Mouse (Mus musculus): ENCODE results near the gene Nsfl1c.
"Not testable (repeated sequence)": the region's sequence is repeated elsewhere in the genome, so short reads cannot be mapped to it uniquely, and the experiment has no call there.

The Nsfl1c gene

DNA sequence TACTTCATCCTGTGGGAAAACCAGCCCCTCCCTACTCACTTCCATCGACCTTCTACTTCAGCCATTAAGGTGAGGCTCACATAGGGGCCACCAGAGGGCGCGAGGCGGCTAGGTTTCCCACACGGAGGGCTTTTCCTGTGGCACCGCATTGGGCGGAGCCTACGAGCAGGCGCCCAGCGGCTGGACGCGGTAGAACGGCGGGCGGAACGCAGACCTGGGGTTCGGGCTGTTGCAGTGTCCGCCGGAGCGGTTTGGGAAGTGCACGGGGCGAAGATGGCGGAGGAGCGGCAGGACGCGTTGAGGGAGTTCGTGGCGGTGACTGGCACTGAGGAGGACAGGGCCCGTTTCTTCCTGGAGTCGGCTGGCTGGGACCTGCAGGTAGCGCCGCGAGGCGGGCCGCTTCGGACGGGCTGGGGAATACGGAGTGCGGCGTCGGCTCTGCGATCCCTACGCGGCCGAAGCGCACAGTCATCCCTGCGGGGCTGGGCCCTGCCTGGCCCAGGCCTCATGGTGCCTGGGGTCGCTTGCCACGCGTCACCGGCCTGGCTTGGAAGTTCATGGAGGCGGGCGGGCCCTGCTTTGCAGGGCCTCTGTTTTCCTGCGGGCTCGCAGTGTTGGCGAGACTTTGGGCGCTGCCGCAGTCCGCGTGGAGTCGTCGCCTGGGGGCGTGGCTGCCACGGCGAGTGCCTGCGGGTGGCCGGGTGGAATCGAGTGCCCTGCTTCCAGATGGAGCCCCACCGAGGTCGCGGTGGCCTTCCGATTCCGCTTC lies at the start of gene Nsfl1c:
Gene Nsfl1c (plus strand): TSS at position 148 of the 769 bp plus-strand sequence.
- DNase-seq (ENCODE audit: low read depth, low spot score) = peak; percentile 87

DNA sequence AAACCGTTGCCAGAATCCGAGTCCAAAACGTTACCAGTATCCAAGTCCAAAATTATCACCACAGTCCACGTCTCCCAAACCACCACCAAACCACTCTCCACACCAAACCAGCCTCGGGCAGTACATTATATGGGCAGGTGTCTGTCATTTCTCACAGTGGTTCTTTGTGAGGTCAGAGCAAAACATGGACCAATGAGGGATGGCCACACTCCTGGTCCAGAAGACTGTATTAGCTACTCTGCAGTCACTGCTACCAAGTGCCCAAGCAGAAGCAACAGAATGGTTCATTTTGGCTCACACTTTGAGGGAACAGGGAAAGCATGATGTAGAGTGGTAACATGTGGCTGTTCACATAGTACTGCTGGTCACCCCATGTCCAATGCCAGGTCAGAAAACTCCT lies 17.9 kb upstream of the Nsfl1c start, which contains the start of gene 4921509C19Rik:
Gene 4921509C19Rik (minus strand): TSS at position 101 of the 400 bp plus-strand sequence.
- DNase-seq (ENCODE audit: low read depth, low spot score) = not testable (repeated sequence)

DNA sequence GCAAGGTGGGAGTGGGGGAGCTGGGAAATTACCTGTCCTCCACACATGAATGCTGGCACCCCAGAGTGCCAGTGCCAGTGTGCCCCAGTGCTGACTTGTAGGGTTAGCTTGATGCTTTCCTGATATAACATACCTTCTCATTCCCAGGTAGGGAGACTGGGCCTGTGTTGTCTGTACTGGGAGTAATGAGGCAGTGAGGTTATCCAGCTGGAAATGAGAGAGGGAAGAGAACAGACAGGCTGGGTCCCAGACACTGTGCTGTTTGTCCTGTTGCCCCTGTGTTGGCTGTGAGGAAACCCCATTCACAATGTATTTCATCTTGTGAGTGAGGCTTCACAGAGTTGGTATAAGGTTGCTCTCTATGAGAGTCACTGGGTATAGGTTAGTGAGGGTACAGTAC lies 7.5 kb upstream of the Nsfl1c start:
- DNase-seq (ENCODE audit: low read depth, low spot score) = no peak

DNA sequence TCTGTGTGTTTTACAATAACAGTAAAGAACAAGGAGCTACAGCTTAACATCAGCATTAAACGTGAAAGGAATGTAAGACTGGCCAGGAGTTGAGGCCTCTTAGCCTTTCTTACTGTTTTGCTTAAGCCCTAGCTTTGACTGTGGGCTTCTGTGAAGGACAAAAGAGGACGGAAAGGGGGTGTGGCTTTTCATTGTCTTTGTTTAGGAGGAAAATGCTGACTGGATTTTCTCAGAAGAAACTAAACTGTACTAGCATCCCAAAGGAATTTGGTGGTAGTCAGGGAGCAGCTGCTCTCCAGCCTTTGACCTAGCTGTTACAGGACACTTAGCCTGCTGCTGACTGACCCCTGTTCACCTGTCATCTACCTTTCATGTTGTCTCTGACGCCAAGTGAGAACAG lies 4.4 kb downstream of the Nsfl1c start:
- DNase-seq (ENCODE audit: low read depth, low spot score) = no peak

DNA sequence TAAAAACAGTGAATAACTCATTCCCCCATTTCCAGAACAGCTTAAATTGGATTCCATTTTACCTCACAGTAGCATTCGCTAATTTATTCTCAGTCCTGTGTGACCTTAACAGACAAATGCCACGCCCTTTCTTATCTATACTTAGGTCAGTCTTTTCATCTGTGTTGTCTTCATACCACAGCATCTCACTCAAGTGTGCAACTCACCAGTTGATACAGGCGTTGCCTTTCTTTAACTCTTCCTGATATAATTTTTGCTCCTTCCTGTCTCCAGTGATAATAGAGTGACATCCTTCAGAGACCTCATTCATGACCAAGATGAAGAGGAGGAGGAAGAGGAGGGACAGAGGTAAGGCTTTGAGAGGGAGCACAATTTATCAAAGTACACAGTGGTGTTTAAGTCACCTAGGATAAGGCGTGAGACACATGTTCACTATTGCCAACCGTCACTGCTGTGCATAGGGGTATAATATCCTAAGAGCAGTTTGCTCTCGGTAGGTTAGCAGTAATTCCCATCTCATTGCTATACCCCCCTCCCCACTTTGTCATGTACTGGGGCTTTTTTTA lies 6.5 kb downstream of the Nsfl1c start:
- no peak for DNase-seq (ENCODE audit: low read depth, low spot score)

DNA sequence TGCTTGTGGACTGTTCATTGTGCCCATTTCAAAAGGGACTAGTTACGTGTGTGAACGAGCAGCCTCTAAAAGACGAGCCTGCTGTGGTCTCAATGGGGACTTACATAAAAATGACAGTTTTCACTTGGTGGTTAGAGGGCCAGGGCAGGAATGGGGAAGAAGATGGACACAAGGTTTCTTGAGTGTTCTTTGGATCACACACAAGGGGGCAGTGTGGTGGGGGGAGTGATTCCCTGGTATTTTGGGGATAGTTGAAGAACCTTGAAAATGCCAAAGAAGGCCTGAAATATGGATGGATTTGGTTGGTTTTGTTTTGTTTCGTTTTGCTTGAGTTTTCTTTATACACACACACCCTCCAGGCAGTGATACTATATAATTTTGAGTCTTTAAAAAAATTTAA lies 10.2 kb downstream of the Nsfl1c start:
- DNase-seq (ENCODE audit: low read depth, low spot score) = no peak

DNA sequence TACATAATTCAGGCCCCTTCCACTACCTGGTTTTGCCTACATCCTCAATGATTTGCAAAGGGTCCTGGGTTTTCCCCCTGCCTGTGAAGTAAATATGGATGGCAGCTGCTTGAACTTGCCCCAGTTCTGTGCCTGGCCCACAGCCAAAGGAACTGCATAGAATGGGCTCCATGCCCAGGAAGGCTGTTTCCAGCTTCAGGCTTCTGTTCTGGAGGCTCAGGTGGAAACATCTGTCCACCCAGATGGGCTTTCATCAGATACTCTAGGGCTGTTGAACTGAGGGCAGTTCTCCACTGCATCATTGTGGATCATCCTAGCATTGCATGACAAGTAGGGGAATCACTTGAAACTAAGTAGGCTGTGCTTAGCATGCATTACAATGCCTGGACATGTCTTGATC lies 18.2 kb downstream of the Nsfl1c start:
- DNase-seq (ENCODE audit: low read depth, low spot score) = no peak

DNA sequence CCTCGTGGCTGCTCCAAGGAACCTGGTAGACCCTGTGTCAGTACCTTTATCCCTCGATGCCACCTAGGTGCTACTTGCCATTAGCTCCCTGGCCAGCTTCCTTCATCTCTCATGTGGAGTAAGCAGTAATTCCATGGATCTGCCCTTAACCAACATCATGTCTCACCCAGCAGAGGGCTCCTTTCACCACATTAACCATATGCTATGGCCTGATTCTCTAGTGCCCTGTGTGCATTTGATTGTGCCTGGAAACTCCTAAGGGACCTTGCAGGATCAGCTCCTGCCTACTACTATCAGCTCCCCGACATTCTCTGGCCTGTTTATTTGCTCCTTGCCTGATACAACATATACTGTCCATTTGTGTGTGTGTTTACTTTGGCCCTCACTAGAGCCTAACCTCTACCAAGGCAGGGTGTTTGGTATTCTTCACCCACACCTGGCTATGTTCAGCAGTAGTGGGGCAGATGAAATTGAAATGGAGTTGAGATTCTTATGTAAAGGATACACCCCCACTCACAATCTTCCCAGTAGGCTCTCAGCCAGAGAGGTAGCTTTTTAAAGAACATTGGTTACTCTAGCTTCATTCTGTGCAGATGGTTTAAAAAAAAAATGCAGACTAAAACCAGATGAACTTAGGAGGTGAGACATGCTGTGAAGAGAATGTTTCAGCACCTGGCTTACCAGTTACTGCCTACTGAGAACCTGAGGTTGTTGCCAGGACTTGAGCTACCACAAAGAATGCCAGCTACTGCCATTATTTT lies 19.7 kb downstream of the Nsfl1c start:
- no peak for DNase-seq (ENCODE audit: low read depth, low spot score)

DNA sequence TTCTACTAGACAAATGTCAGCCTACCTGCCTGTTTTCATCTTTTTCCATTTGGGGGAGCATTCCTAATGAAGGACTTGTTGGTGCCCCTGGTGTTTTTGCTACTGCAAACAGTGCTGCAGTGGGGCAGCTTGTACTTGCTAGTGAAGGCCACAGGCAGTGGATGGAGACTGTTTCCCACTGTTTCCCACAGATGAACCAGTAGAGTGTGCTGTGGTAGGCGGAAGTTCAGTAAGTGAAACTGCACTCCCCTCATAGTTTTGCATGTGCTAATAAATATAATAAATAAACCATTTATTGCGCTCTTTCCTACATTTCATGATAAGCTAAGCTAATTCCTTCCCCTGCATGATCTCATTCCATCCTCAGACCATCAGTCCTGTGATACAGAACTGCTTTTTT lies 25.0 kb downstream of the Nsfl1c start:
- DNase-seq (ENCODE audit: low read depth, low spot score) = no peak

DNA sequence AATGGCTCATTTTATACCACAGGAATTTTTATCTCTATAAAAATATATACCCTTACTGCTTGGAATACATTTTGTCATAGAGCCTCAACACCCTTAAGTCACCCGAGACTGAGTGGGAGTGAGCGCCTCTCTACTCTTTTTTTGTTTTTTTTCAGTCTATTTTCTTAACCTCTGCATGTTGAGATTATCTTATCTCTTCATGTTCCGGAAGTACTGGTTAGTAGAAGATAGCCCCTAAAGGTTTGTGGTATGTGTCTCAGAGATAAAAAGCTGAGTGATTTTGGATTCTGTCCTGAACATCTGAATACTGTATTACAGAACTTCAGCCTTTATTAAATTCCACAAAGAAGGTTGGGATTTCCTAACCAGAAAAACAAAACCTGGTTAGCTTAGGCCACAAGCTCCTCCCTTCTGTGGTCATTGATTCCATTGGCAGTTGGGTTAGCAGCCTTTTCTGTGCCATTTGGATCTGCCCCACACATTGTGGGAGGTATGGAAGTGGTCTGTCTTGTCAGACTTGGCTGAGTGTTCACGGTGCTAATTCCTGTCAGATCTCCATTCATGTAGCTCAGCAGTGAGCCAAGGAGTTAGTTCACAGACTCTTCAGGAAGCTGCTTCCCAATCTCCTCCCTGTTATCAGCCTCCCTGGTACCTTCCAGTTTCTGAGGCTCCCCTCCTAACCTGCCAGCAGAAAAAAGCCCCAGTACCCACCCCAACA lies 30.5 kb downstream of the Nsfl1c start:
- DNase-seq (ENCODE audit: low read depth, low spot score) = no peak

DNA sequence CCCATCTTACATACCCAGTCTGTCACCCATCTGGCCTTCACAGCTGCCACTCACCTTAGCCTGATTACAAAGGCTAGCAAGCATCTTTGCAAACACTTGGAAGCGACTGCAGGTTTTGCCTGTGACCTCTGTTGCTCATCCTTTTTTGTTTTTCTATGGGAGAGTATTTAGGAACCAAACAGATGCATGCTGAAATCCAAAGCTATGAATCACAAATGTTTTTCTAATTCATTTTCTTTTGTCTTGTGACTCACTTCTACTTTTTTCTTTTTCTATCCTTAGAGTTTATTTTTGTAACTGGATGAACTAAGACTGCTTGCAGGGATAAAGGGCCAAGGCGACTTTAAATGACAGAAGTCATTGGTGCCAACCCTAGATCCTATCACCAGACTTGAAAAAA lies 31.5 kb downstream of the Nsfl1c start:
- no peak for DNase-seq (ENCODE audit: low read depth, low spot score)

DNA sequence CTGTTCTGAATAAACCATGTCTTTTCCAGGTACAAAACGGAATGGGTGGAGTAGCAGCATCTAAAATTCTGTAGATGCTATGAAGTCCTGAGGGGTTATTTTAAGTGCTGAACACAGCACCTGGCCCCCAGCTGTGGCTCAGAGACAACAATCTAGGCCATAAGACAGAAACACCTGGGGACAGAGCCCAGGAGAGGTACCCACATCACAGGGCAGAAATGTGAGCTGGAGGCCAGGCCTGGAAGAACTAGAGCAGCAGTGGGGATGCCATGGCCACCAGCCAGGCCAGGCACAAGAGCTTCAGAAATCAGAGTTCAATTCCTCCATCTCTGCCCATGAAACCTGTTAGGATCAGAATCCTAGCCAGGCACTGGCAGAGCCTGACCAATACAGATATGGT lies 34.1 kb downstream of the Nsfl1c start:
- DNase-seq (ENCODE audit: low read depth, low spot score) = no peak

DNA sequence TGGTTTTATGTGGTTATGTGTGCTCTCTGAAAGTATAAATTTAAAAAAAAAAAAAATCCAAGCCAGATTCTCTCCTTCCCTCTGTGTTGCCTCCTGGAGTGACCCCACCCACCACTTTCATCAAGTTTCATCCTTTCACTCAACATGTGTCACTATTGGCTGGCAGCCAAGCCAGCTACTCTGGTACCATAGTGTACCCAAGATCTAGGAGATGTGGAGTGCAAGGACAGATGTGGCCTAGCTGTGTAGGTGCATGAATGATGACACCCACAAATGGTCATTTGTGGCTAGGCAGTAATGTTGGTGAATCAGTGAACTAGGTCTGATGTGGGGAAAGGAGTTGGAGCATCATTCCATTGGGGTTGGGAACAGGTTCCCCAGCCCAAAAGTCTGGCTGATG lies 35.2 kb downstream of the Nsfl1c start:
- no peak for DNase-seq (ENCODE audit: low read depth, low spot score)

DNA sequence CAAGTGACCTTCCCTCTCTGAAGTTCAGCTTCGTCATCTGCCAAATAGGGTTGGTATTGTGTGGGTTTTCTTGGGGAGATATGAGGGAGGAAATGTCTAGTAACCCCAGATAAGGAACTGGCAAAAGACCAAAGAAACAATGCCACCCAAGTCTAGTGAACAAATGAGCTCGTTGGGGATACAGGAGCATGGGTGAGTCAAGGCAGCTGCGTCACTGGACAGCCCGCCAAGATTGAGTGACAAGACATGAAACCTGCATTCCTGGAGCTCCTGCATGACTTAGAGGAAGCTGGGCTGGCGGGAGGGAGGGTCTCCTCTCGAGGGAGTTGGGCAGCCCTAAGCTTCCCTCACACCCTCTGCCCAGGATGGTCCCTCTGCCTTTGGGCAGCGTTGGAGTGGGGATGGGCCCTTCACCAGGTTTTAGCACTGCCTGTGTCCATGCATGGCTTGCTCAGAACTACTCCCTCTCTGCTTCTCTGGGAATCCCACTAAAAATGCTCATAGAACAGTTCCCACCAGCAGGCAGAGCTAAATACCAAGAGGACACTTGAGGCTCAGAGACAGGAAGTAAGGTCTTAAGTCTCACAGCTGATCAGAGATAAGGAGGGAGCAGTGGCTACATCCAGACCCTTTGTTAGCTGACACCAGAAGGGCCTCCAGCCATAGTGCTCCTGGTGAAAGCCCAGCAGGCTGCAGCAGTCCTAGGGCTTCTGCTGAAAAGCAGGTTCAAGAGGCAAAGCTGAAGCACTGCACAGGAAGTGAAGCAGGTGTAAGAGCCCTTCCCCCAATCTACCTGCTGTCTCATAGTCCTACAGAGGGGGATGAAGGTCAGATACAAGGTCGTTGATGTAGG lies 36.6 kb downstream of the Nsfl1c start:
- DNase-seq (ENCODE audit: low read depth, low spot score) = no peak

DNA sequence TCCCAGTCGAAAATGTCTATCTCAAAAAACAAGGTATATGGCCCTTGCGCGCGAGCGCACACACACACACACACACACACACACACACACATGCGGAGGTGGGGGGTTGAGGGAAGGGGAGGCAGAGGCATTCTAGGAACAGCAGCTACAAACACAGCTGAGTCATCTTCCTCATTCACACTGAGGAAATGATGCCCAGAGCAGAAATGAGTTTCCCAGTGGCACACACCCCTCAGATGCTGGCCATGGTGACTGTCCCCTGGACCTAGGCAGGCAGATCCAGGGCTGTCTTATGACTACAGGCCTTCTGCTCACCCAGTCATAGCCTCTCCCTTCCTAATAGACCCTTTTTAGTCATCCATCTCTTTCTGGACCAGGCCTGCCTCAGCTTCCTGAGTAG lies 39.6 kb downstream of the Nsfl1c start:
- DNase-seq (ENCODE audit: low read depth, low spot score) = no peak

DNA sequence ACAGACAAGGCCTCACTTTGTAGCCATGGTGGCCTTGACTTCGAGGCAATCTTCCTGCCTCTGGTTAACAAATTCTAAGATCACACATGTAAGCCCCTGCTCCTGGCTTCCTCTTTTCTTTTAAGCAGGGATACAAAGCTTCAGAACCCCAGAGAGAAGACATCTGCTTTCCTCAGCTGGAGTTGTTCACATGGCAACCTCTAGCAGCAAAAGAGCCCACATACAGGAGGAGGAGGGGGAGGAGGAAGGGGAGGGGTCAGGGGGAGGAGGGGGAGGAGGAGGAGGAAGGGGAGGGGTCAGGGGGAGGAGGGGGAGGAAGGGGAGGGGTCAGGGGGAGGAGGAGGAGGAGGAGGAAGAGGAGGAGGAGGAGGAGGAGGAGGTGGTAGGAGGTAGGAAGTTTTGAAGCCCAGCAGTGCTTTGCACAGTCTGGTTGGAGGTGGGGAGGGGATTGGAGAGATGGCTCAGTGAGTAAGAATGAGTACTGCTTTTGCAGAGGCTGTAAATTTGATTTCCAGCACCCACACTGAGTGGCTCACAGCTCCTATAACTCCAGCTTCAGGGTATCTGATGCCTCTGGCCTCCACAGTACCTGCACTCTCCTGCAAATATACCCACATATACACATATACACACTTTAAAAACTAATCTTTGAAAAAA lies 42.1 kb downstream of the Nsfl1c start:
- no peak for DNase-seq (ENCODE audit: low read depth, low spot score)

DNA sequence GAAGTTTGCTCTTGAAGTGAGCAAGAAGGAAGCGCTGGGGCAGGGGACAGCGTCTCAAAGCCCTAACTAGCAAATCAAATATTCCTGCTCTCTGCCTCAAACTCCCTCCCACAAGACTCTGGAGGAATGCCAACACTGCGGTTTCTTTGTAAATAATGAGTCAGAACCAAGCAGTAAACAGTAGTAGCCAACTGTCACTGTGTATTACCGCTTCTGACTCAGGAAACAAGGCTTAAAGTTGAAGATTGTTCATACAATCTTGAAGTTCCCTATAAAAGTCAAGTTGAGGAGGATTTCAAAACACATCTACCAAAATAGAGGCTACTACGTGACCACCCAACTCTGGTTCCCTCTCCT lies 42.6 kb downstream of the Nsfl1c start:
- no peak for DNase-seq (ENCODE audit: low read depth, low spot score)

DNA sequence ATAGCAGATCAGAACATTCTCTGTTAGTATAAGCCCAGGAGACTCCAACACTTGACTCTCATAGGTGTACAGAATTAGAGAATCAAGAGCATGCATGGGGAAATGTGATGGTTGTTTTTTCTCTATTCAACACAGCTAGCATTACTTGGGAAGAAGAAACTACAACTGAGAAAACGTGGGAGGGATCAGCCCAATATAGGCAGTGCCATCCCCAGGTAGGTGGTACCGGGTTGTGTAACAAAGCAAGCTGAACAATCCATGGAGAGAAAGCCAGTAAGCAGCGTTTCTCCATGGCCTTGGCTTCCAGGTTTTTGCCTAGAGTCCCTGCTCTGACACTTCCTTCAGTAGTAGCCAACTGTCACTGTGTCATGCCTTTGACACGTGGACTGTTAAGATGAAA lies 44.7 kb downstream of the Nsfl1c start:
- DNase-seq (ENCODE audit: low read depth, low spot score) = no peak

DNA sequence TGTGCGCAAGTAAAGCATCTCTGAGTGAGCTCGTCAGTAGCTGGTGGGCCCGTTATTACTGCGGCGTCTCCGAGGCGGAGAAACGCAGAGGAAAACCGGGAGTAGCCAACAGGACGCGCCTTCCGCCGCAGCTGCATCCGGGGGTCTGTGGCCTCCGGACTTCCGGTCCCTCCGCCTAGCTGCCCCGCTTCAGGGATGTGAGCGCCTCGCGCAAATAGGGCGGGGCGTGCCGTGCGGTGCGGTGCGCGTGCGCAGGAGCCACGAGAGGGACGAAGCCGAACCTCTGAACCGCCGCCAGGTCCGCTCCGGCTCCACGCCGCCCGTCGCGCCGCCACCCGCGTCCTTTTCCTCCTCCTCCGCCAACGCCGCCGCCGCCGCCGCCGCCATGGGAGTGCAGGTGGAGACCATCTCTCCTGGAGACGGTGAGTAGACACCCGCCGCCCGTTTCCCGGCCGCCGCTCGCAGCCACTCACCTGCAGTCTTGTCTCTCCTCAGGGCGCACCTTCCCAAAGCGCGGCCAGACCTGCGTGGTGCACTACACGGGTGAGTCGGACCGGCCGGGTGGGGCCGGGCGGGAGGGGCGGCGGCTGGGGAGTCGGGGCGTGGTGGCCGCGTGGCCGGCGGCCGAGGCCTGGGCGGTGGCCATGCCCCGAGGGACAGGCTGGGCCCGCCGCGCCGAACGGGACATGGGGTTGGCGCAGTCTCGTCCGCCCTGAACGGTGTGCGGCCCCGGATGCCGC lies 48.5 kb downstream of the Nsfl1c start, which contains the start of gene Fkbp1a:
Gene Fkbp1a (plus strand): TSS at position 161 of the 740 bp plus-strand sequence.
- DNase-seq (ENCODE audit: low read depth, low spot score) = peak; percentile 82
